Mouse (Mus musculus) spleen, postnatal 36 days (tissue): ENCODE measurements around the gene Mipol1.
"Not testable (repeated sequence)": the region's sequence is repeated elsewhere in the genome, so short reads cannot be mapped to it uniquely, and the experiment has no call there.

Experiments
- DNase-seq, 2 experiments: peaks; one replicate each; pipeline ENCODE4 v3.0.0; 2022; ENCODE audit warnings: low spot score in 2 of 2, mixed read lengths in 1 of 2

Mipol1 gene

DNA sequence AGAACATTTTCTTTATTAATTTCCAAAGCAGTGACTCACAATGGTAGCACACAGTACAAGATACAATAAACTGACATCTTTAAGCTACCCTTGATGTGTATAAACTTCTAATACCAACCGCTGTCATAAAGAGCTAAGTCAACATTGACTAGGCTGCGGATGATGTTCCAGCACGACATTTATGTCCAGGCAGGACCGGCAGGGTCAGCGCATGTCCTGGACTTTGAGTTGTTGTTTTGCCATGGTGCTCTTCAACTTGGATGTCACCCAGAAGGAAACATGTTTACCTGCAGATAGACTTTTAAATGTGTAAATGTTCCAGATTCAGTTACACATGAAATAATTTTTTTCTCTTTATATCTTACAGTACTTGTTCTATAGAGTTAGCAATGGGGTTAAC is 194.7 kb downstream of the Mipol1 start:
- no peak for DNase-seq

DNA sequence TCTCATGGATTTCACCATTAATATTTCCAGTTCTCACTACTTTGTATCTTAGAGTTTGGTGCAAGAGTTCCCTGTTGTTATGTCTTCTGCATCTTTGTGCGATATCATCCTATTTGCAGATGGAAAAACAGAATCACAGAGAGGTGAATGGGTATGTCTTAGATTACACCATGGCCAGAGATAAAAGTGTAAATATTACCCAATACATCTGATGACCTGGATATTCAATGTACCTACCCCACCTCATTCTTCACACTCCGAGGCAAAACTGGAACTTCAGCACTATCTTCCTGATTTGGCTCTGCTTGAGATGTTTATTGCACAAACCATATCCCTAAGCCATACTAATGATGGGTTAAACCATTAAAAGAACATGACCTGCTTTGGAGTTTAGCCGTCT is 198.0 kb downstream of the Mipol1 start:
- no peak for DNase-seq

DNA sequence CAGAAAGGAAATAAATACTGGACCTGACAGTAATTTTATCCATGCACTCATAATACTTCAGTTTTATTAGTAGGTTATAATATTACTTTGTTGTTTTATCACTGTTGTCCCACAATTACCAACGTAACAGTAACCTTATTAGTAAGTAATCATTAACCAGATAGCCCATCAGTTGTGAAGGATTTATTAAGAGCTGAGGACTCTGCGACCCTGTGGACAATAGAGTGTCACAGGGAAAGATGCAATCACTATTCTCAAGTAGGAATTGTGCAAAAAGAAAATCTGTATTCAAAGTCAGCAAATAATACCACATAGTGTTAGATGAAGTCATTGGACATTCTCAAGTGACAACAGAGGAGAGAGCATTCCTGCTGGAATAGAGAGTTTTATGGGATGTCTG is 198.5 kb downstream of the Mipol1 start:
- no peak for DNase-seq

DNA sequence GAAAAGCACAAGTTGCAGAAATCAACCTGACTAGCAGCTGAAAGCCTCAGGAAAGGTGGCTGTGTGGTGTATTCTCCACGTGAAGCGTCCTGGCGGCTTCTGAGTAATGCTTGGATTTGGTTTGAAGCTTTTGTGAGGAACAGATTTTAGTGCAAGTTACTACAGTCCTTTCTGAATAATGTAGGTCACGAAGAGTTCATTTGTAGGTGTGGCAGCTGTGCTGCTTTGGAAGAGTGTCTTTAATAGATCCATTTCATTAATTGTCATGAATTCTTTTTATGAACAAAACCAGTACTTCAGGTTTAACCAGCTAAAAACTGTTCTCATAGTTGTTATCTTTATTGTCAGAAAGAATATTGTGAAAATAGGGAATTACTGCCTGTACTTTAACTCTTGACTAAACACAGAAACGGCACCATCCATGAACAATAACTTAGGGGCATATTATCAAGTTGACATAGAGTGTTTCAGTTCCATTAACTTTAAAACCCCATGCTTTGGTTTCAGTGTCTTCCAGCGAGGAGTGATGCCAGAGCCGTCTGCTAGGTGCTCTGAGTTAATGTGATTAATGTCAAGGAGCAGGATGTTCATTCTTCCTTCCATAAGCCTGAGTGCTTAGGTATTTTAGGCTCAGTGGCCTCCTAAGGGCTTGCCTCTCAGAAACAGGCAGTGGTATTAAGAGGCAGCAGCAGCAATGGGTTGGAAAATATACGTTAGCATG is 206.9 kb downstream of the Mipol1 start:
- not testable (repeated sequence) for DNase-seq

DNA sequence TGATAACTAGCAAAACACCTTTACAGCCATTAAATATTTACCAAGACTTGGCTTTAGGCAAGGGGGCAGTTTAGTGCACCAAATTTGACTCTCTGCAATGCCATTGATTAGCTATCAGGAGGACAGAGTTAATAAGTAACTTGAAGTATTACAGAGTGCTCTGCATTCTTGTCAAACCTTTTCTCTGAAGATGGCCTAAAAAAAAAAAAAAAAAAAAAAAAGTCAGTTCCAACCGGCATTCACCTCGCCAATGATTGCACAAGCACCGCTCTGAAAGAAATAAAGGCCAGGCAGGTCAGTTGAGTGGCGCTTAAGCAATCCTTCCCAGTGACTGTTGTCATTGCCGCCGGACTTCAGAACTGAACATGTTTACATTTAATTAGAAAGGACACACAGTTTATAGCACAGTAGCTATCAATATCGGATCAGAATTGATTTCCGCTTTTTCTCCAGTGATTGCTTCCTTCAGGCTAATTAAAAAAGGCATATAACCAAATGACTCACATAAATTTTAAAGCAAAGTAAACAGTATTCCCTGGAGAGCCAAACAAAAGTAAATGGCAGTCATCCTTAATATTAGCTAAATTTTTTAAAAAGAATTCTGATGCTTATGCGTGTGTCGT is 214.2 kb downstream of the Mipol1 start:
- DNase-seq, result no peak

DNA sequence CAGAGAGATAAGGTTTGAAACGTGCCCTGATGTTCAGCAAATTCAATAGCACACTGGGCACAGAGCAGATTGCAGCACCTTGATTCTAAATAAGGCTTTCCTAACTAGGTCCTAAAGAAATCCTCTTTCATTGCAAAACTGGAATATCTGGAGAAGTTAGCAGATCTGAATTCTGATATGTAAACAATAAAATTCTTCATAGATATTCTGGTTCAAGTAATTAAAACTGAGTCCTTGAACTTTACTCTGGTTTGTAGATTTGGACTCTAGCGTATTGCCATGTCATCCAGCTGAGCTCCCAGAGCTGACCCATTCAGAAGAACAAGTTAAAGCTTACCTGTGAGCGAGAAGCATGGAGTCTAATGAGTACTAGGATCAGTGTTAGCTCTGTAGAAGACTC is 217.1 kb downstream of the Mipol1 start:
- no peak for DNase-seq

DNA sequence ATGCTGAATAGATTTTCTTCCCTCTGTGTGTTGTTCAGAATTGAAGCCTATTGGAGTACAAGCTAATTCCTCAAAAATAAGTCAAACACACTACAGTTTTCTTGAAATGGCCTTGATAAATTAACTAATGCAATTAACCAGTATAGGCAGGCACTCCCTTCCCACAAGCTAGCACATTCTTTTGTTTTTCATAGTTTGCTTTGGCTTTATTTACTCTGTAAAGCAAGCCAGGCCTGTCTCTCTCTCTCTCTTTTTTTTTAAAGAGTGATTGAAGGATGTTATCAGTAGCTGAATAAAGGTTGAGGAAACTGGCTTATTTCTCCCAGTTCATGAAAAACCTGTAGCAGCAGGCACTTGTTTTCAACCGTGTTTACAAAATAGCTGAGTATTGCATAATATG is 219.1 kb downstream of the Mipol1 start:
- DNase-seq, result no peak

DNA sequence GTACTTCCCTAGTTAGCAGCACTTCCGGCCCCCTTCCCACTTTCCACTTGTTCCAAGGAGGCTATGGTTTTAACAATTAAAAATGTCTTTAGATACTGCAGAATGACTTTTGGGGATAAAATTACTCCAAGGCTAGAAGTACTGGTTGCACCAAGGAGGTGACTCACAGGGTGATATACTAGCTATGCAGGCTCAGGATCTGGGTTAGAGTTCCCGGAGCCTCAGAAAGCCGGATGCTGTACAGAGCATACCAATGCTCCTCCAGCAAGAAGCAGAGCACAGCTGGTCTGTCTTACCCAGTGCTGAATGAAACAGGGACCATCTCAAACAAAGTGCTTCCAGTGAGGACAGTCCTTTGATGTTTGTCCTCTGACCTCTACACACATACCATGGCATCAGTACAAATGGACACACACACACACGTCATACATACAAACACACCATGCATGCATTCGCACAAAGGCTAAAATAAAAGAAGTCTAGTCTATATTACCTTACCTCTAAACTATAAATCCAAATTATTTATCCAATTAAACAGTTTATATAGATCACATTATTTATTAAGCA is 219.9 kb downstream of the Mipol1 start:
- no peak for DNase-seq

DNA sequence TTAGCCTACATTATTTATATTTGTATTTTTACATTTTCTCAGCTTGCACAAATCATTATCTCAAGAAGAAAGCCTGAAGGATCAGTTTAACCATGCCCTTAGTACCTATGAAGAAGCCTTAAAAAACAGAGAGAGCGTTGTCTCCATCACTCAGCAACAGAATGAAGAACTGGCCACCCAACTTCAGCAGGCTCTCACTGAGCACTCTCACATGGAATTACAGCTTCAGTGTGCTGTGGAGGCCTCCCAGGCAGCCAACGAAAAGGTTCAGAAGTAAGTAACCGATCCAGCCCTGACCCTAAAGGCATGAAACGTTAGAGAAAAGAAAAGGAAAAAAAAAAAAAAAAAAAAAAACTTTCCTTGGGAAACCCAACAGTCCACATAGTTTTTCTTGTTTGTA is 226.7 kb downstream of the Mipol1 start:
- DNase-seq, result no peak

DNA sequence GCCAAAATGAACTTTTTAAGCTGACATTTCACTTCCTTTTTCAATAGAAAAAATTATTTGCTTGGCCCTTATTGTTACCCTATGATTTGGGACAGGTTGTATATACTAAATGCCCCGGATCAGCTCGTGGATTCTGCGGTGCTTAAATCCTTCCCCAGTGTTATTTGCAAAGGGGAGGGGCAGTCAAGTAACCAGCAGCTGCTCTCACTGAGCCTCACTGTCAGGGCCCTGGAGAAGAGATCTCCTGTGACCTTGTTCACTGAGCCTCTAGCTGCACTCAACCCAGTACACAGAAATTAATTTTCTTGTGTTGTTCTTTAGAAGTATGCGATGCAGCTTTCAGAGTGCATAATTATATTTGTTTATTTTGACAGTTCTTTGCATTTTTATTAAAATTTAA is 227.1 kb downstream of the Mipol1 start:
- no peak for DNase-seq

DNA sequence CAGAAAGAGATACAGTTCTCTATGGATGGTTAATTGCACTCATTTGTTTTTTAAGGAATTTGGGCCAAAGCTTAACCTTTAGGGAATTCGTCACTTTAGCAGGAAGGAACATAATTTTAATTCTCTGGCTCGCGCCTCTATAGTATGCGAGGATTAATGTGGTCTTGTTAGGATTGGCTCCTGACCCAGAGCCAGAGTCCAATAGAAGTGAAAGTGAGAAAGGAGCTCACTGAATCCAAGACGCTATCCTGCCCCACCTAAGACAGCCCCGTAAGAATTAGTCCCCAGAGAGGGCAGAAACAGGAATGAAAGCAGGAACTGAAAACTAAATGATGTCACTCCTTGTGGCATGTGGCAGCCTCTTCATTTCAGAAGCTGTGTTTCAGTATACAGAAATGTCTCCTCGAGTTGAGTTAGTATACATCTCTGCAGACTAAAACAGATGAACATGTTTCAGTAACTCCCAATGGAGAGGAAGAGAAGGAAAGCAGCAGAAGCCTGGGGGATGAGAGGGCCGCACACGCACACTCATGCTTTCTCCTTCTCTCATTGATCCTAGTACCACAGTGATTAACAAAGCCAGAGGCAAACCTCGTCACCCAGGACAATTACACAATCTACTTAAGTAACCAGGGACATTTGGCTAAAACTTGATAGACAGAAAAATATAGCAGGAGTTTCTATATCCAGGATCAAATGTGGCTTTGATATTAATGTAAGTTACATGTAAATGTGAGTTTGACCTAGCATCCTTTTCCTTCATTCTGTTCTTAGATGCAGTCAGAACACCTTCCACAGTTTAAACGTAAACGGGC is 234.5 kb downstream of the Mipol1 start:
- DNase-seq, result no peak

DNA sequence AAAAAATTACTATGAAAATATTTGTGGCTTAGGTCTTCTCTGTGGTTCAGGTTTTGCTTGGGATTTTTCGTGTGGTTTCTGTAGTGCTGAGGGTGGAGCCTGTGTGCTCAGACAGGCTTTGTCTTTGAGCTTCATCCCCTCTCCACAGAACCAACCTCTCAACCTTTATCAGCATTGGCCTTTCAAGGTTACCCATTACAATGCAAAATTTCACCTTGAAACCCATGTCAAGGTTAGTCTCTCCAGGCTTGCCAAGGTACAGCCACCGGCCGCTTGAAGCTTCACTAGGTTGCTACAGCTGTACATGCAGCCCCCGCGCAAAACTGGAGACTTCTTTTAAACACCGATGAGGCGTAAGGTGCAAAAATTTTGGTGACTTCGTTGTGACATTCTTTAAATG is 241.6 kb downstream of the Mipol1 start:
- DNase-seq, result no peak

DNA sequence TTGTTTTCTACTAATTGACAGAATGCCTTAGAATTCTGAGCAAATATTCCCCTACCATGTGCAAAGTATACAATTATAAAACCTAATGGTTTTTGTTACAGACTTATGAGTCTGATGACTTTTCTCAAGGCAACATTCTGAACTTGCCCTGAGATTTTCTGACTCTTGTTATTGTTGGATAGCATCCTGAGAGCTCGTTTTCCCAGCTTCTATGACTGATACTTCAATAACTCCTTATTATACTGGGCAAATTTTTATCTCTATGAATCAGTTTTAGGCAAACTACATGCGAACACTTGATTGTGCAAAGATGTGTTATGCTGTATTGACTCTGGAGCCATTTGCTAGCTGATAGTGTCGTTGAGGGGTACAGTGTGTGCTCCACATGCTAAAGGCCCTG is 246.6 kb downstream of the Mipol1 start:
- DNase-seq, result no peak

DNA sequence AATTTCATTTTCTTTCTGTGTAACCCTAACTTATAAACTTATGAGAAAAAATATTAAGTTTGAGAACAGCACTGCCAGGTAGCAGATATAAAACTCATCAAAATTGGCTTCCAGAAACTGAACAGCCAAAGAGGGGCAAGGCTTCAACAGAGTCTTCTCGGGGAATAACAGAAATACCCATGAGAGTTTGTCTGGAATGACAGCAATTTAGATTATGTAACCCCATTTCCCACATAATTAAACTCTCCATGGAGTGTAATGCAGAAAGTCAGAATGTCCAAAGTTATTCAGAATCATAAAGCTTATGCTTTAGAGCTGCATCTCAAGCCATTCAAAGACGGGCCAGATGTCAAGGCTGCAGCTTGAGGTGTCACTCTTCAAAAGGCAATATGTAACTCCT is 251.6 kb downstream of the Mipol1 start:
- no peak for DNase-seq

DNA sequence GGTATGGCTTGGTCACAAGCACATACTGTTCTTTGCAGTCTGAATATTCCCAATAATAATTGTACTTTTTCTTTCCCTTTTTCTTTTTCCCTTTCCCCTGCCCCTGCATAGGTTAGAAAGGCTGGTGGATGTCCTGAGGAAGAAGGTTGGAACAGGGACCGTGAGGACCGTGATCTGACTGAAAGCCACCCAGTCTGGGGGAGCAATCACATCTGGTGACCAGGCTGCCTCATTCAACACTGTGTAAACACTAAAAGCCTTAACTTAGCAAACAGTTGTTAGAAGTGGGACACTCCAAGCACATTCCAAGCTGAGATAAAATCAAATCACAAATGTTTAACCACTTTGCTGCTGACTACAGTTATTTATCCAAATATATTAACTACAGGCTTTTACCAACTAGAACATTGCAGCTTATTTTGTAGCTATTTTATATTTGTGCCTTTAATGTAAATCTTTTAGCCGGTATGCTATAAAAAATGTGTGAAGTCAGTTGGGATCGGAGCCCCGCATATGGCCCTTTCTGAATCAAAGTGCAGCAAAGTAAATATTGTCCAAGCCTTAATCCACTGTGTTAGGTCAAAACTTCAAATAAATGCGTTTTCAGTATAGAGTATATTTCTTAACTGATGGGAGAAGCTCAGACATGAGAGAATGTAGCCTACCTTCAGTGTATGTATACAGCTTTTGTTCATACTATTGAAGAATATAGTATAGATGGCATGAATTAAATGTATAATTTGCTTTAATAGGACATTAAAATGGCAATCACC is 266.3 kb downstream of the Mipol1 start:
- DNase-seq, result no peak

DNA sequence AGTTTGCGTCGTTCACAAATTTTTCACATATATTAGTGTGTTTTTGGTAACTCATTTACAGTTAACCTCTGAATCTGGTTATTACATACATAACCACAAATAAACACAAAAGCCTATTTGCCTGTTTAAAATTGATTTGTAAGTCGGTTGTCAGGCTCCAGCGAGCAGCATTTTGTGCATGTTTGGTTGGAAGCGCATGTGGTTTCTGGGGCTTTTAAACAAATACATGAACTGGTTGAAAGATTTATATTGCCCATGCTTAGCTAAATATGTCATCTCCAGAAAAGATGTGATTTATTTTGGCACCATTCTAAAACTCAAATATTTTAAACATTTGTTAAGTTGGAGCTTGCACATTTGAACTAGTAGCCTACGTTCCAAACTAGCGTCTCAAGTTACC is 270.0 kb downstream of the Mipol1 start:
- no peak for DNase-seq

DNA sequence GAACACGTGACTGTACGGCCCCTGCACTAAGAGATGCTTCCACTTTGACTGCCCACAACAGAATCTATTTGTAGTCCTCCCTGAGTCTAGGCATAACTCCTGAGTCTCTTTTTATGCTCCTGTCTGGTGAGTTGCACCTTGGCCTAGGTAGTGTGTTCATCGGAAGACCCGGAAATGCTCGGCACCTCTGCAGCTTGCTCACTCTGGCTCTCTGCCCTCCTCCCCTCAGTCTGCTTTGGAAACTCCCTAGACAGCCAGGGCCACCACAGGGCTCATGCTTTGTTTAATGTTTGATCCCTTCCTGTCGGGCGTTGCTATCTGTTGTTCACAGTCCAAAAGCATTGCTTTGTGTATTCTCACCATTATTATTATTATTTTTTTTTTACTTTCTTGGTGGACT is 275.1 kb downstream of the Mipol1 start:
- DNase-seq, result no peak

DNA sequence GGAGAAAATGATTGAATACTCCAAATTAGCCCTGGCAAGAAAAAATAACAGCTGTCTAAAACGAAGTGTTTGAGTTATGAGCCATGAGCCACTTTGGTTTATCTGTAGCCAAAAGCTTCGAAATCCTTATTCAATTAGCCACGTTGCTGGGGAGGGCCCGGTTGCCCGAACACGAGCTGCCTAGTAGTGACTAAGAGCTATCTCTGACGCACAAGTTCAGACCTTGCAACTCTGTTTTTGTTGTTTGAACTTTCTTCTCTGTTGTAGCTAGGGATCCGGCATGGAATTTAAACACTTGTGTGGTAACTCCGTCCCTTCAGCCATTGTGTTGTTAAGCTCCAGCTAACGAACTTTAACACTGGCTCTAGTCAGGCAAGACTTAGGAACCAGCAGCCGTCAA is 278.7 kb downstream of the Mipol1 start:
- no peak for DNase-seq

DNA sequence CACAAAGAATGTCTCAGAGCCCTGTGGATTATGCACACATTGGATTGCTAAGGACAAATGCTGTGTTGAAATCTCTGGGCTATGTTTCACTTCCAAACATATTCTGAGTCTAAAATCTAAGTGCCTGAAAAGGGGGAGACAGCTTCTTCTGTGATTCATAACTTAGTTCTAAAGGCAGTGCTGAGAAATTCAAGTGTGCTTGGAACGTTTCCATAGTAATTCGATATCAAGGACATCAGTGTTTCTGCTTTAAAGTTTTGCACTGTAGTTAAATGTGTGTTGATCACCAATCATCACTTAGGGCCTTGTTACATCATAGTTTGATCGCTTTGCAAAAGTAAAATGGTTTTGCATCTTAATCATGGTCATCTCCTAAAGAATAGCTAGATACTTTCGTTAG is 279.5 kb downstream of the Mipol1 start:
- no peak for DNase-seq

DNA sequence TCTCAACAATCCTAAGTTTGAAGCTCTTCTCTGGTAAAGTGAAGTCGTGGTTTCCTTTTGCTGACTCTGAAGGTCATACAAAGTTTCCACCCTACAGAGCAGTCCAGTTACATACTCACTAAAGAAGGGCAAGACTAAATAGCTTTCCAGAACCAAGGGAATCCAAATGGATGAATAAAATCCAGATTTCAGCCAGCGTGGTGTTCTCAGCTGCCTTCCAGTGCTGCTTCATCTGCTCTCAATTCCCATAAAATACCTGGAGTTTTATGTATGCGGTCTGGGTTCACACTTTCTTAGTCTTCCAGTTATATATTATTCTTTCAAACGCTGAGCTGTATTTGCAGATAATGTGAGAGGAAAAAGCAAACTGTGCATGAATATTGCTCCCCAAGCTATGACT is 280.9 kb downstream of the Mipol1 start:
- no peak for DNase-seq

DNA sequence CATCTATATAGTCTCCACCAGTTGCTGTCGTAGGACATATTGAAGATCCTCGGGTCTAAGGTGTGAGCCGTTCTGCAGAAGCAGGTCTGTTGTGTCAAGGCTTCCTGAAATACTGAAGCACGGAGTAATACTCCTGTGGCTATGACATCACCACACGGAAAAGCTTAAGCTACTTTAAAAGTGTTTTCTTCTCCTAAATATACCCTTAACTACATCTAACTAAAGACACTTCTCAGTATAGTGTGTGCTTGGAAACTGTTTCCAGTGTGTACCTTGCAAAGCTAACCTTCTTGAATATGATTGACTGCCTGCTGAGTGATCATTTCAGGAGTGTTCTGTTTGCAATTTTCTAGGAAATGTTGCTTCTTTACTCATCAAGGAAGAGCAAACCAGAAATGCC is 281.3 kb downstream of the Mipol1 start:
- no peak for DNase-seq

DNA sequence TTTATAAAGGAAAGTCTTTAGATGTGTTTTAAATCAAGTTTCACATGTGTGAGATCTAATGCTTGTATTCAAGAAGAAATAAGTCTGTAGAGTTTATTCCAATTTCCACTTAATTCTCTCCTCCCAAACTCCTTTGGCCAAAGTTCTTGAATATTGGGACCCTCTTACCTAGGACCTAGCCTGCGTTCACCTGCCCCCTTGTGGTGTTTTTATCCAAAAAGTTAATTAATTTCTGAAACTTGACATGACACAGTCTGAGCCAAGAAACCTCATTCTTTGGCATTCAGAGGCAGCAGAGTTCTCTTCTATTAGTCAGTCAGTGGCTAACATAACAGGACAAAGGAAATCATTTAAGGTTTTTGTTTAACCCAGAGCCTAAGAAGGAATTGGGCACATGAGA is 284.3 kb downstream of the Mipol1 start:
- no peak for DNase-seq
